Mouse (Mus musculus): ENCODE results near the gene Tcf7l2.

- no peak for TF ChIP-seq EP300 (IDR thresholded peaks at IDR 0.05; ENCODE audit: low read depth)
- no peak for TF ChIP-seq CTCF (IDR thresholded peaks at IDR 0.05; ENCODE audit: low read depth)
Observed at GRCm38 (mm10) chr19:55934730-55935003, 193.0 kb downstream of the Tcf7l2 start.

Measured in liver, embryonic 14.5 days (tissue).